Mouse (Mus musculus): Measurements from ENCODE around the gene Gm17402.

DNA sequence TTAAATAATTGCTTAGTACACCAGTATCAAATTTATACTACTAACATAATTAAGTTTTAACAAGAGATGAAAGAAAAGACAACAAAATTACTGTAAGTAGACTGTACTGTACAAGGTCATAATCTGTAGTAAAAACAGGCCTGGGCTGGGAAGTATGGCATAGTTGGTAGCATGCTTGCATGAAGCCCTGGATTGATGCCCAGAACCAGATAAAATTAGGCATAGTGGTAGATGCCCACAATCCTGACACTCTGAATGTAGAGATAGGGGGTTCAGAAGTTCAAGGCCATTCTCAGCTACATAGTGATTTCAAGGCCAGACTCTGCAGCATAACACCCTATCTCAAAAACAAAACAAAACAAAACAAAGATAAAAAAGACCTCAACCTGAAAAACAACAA is 3.3 kb upstream of the Gm17402 start:
- TF ChIP-seq CTCF (IDR thresholded peaks at IDR 0.05; ENCODE audit: extremely low read depth, insufficient read depth, low read length) (no peak), POLR2A (IDR thresholded peaks at IDR 0.05; ENCODE audit: extremely low read depth, insufficient read depth, low read length) (no peak)
